Mouse (Mus musculus) heart, embryonic 12.5 days (tissue): ENCODE measurements around the gene Mon2. TPM values are rescaled to one million over a fixed set of nuclear protein-coding genes. Genes with fewer than 3 reads are reported as not detected.
A peak's percentile ranks its signal among the peaks of the same experiment; 100 is the strongest.
"Not testable (repeated sequence)": the region's sequence is repeated elsewhere in the genome, so short reads cannot be mapped to it uniquely, and the experiment has no call there.

Experiments
- ATAC-seq: fragments of 200-750 bp; cut with Nextera tagmentation; 2 replicates; pipeline ENCODE4 v1.8.0; 2017; ENCODE audit warnings: moderate TSS enrichment, moderate library complexity; ENCODE audit not compliant: insufficient number of reproducible peaks, low FRiP score
- H3K27ac ChIP-seq: fragments of 300-500 bp; sonication (generic); 2 replicates; pipeline ENCODE4 v1.5.1; 2016; ENCODE audit warnings: mild to moderate bottlenecking, moderate library complexity; ENCODE audit not compliant: poor library complexity, severe bottlenecking
- H3K27me3 ChIP-seq: fragments of 300-500 bp; sonication (generic); replicated peaks from 2 replicates; pipeline ENCODE4 v1.6.1; 2016; ENCODE audit warnings: mild to moderate bottlenecking, moderate library complexity
- H3K36me3 ChIP-seq: fragments of 300-500 bp; sonication (generic); 2 replicates; pipeline ENCODE4 v1.6.1; 2016; ENCODE audit warnings: mild to moderate bottlenecking, moderate library complexity
- H3K4me1 ChIP-seq: fragments of 300-500 bp; sonication (generic); replicated peaks from 2 replicates; pipeline ENCODE4 v1.6.1; 2016; ENCODE audit warnings: mild to moderate bottlenecking
- H3K4me2 ChIP-seq: fragments of 300-500 bp; sonication (generic); 2 replicates; pipeline ENCODE4 v1.6.1; 2016; ENCODE audit warnings: mild to moderate bottlenecking, moderate library complexity
- H3K4me3 ChIP-seq: fragments of 300-500 bp; sonication (generic); 2 replicates; pipeline ENCODE4 v1.5.1; 2016; ENCODE audit warnings: mild to moderate bottlenecking
- H3K9ac ChIP-seq: fragments of 300-500 bp; sonication (generic); 2 replicates; pipeline ENCODE4 v1.6.1; 2016; ENCODE audit warnings: mild to moderate bottlenecking, moderate library complexity
- H3K9me3 ChIP-seq: fragments of 300-500 bp; sonication (generic); replicated peaks from 2 replicates; pipeline ENCODE4 v1.6.1; 2016; ENCODE audit warnings: mild to moderate bottlenecking, moderate library complexity
- WGBS: fragments of 180-500 bp; shearing (Covaris S2); methylation state at CpG from one replicate; pipeline ENCODE4 v1.1.7; 2016; 5-methylcytosine and 5-hydroxymethylcytosine counted together
- polyA plus RNA-seq: library from polyadenylated mRNA; unstranded; fragments of >200 nt; fragmentation: Nextera tagmentation; extraction: Ambion mirVana; gene quantifications from 2 replicates; pipeline ENCODE4 v1.2.1, GENCODE M21; 2016

Gene Mon2
- polyA plus RNA-seq, 1 experiment from 2014 or later, result 35.9 TPM

DNA sequence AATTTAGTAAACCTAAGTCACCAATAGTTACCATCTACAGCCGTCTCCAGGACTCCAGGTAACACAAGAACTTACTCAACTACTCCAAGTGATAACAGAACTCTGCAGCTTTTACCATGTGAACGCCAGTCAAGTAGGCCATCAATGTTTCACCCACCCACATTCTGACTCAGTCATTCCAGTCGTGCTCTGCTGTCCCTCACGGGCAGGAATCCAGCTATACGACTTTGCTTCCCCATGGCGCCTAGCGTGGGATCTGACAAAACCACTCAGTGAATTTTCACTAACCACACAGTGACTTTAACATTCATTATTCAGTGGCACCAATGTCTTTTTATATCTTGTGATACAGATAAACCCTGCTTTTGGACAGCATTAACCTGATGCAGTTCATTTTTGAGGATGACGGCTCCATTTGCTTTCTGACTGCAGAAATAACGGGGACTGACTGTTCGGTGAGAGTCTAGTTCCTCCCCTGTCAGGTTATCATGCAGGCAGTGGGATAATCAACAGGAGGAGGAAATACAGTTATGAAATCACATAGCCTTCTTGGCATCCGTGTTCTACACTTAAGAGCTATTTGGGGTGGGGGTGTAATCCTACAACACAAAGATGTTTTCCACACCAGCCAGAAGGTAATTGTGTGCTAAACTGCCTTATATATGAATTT is 93.3 kb downstream of the Mon2 start:
- no peak for ATAC-seq
- H3K4me2 ChIP-seq, result peak overlapping the region; percentile 79
- peaks cover 24% of the 10 kb centered on the region for H3K4me1 ChIP-seq
- H3K9me3 ChIP-seq, result peaks cover 3% of the 10 kb centered on the region; the same call in 1 of the 2 replicates
- peaks cover 30% of the 10 kb centered on the region for H3K36me3 ChIP-seq
- H3K9ac ChIP-seq, result peak overlapping the region; percentile 22; the same call in 1 of the 2 replicates
- no peaks in the 10 kb centered on the region for H3K27me3 ChIP-seq
- 47% methylated on average over 11 of the region's 11 CpGs for WGBS
- peak overlapping the region; percentile 35 for H3K27ac ChIP-seq
- H3K4me3 ChIP-seq, result peak overlapping the region; percentile 100

DNA sequence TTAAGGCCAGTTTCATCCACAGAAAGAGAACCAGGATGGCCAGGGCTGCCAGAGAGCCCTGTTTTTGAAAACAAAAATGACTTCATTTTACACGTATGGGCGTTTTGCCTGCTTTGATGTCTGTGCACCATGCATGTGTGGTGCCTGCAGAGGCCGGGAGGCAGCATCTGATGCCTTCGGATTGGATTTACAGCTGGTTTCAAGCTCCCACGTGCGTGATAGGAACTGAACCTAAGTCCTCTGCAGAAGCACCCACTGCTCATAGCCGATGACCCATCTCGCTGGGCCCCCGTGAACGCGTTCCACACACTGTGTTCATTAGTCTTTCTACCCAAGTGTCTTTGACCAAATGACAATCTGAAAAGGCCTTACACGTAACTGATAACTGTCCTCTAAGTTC is 96.2 kb downstream of the Mon2 start:
- Histone ChIP-seq H3K4me3 (no peak overlapping the region), H3K9ac (no peak overlapping the region), H3K27ac (no peak overlapping the region)

DNA sequence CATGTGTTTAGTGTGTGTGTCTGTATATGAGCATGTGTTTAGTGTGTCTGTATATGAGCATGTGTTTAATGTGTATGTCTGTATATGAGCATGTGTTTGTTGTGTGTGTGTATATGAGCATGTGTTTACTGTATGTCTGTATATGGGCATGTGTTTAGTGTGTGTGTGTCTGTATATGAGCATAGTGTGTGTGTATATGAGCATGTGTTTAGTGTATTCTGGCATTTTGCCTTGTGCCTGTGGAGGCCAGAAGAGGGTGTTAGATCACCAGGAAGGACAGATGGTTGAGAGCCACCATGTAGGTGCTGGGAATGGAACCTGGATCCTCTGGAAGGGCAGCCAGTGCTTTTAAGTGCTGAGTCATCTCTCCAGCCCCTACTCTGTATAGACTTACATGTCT is 96.9 kb downstream of the Mon2 start:
- no peak for ATAC-seq
- Histone ChIP-seq H3K36me3 (peaks cover 30% of the 10 kb centered on the region), H3K27me3 (no peaks in the 10 kb centered on the region), H3K4me3 (no peak overlapping the region), H3K27ac (no peak overlapping the region), H3K9me3 (peaks cover 3% of the 10 kb centered on the region; the same call in 1 of the 2 replicates), H3K4me2 (no peak overlapping the region), H3K9ac (no peak overlapping the region), H3K4me1 (peaks cover 13% of the 10 kb centered on the region)

More for the DNA sequence above, 96.2 kb downstream of the Mon2 start:
- Histone ChIP-seq H3K4me1 (peaks cover 13% of the 10 kb centered on the region), H3K36me3 (peaks cover 30% of the 10 kb centered on the region), H3K27me3 (no peaks in the 10 kb centered on the region), H3K9me3 (peaks cover 3% of the 10 kb centered on the region; the same call in 1 of the 2 replicates), H3K4me2 (no peak overlapping the region)
- no peak for ATAC-seq
- 94% methylated on average over 12 of the region's 12 CpGs for WGBS

DNA sequence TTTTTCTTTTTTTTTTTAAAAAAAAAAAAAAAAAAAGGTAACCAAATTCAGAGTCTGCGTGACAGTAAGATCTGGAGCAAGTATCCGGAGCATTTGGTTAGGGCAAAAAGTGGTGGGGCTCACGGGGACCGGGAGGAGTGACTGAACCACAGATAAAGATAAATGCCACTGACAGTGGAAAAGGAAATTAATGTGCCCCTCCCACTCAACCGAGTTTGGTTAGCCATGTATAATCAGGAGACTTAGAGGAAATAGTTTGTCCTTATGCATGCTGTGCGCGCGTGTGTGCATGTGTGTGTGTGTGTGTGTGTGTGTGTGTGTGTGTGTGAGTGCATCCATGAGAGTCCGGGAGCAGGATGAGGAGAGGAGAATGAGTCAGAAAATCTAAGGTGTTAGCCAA is 100.3 kb downstream of the Mon2 start:
- peaks cover 21% of the 10 kb centered on the region for H3K36me3 ChIP-seq
- no peaks in the 10 kb centered on the region for H3K27me3 ChIP-seq
- 70% methylated on average over 9 of the region's 9 CpGs for WGBS
- H3K4me3 ChIP-seq, result no peak overlapping the region
- no peak overlapping the region for H3K27ac ChIP-seq
- no peak overlapping the region for H3K9ac ChIP-seq
- no peaks in the 10 kb centered on the region for H3K4me1 ChIP-seq
- peaks cover 3% of the 10 kb centered on the region; the same call in 1 of the 2 replicates for H3K9me3 ChIP-seq
- no peak overlapping the region for H3K4me2 ChIP-seq
- ATAC-seq, result no peak

DNA sequence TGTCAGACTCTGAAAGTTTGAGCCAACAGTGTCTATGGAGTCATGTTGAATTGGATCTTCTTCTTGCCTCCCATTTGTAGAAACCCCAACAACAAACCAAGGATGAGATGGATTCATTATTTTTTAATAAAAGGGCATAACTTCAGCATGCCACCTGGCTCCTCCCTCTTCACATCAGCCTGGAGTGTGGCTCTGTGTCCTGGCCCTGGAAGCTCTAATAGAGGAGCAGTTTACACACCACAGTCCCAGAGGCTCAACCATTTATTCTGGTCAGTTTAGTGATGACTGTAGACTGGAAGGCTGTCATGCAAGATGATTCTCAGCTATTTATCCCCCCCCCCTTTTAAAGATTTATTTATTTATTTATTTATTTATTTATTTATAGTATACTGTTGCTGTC is 103.1 kb downstream of the Mon2 start:
- Histone ChIP-seq H3K9ac (no peak overlapping the region), H3K27me3 (no peaks in the 10 kb centered on the region), H3K9me3 (no peaks in the 10 kb centered on the region), H3K4me2 (no peak overlapping the region), H3K4me3 (no peak overlapping the region), H3K4me1 (no peaks in the 10 kb centered on the region), H3K27ac (no peak overlapping the region), H3K36me3 (no peaks in the 10 kb centered on the region)
- peak; percentile 39; the same call in 1 of the 2 replicates for ATAC-seq

DNA sequence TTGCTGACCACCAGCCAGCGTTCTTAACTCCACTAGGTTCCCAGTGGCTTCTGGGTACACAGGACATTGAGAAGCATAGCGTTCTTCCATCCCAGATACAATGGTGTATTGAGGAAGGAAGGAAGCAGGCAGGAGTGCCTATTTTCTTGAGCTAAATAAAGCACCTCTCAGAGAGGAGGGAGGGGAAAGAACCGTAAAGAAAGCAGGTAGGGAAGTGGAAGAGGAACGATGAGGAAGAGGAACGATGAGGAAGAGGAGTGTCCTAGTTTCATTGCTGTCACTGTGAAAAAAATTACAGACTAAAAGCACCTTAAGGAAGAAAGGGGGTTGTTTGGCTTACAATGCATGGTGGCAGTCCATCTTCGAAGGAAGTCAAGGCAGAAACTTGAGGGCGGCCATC is 106.1 kb downstream of the Mon2 start:
- ATAC-seq, result no peak
- Histone ChIP-seq H3K9me3 (no peaks in the 10 kb centered on the region), H3K36me3 (no peaks in the 10 kb centered on the region), H3K4me1 (peaks cover 7% of the 10 kb centered on the region; the same call in 1 of the 2 replicates), H3K4me2 (no peak overlapping the region), H3K27me3 (no peaks in the 10 kb centered on the region), H3K9ac (no peak overlapping the region), H3K4me3 (no peak overlapping the region), H3K27ac (no peak overlapping the region)
- 80% methylated on average over 7 of the region's 7 CpGs for WGBS

DNA sequence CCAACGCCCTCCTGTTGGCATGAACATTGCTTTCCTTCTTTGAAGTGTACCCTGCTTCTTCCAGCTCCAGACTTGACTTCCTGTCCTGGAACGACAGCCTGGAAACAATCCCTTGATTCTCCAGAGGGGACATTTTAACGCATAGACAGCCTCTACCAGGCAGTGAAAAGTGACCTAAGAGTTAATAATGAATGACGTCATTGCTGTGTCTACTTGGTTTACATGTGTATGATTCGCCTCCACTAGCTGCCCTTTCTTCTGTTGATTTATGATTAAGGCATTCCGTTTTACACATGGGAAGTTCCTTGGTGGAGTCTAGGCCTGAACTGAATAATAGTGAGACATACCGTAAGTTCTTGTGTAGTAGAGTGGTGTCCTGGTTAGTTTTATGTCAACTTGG is 109.9 kb downstream of the Mon2 start:
- Histone ChIP-seq H3K4me3 (no peak overlapping the region), H3K9ac (no peak overlapping the region), H3K4me1 (peaks cover 22% of the 10 kb centered on the region), H3K27ac (no peak overlapping the region), H3K4me2 (no peak overlapping the region), H3K36me3 (no peaks in the 10 kb centered on the region), H3K27me3 (peaks cover 3% of the 10 kb centered on the region; the same call in 1 of the 2 replicates), H3K9me3 (peaks cover 4% of the 10 kb centered on the region; the same call in 1 of the 2 replicates)
- WGBS, result 59% methylated on average over 7 of the region's 7 CpGs
- ATAC-seq, result no peak

DNA sequence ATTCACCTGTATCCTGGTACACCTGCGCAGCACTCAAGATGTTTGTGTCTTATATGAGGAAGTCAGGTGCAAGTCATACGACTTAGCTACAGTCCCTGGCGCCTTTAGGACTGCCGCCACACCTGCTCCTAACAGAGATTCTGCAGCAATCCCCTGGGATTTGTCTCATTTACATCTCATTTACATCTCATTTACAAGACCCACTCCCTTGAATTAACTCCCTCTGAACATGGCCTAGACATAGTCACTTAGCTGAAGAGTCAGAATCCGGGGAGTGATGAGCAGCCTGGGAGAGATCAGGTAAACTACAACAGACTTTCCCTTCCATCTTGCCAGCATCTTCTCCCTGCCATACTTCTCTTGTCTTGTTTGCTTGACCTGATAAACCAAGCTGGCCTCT is 110.7 kb downstream of the Mon2 start:
- H3K36me3 ChIP-seq, H3K4me3 ChIP-seq, H3K9me3 ChIP-seq, H3K4me2 ChIP-seq, H3K27ac ChIP-seq, H3K27me3 ChIP-seq, ATAC-seq, H3K9ac ChIP-seq: not testable (repeated sequence)
- 85% methylated on average over 5 of the region's 5 CpGs for WGBS
- H3K4me1 ChIP-seq, result peaks cover 29% of the 10 kb centered on the region

DNA sequence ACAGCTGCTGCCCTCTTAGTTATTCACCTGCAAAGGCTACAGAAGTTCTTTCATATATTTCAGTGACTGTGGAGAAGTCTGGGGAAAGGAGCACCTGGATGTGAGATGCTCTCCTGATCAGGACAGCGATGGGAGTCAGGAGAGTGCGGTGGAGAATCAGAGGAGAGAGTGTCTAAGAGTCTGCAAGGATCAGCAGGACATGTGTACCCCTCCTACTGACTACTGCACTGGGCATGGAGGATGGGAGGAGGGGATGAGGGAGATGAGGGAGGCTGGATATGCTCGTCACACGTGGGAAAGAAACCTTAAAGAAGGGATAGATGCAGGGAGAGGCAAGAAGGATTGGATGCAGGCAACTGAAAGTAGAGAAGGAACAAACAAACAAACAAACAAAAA is 112.1 kb downstream of the Mon2 start:
- no peak for ATAC-seq
- Histone ChIP-seq H3K36me3 (no peaks in the 10 kb centered on the region), H3K4me2 (peak overlapping the region; percentile 75), H3K9me3 (peaks cover 8% of the 10 kb centered on the region), H3K4me1 (peaks cover 32% of the 10 kb centered on the region), H3K27ac (no peak overlapping the region), H3K9ac (0 out of 2 replicates have a peak overlapping the region, but pooled peaks have one; percentile 60), H3K4me3 (peak overlapping the region; percentile 42; the same call in 1 of the 2 replicates), H3K27me3 (peaks cover 3% of the 10 kb centered on the region; the same call in 1 of the 2 replicates)
- 26% methylated on average over 4 of the region's 4 CpGs for WGBS

DNA sequence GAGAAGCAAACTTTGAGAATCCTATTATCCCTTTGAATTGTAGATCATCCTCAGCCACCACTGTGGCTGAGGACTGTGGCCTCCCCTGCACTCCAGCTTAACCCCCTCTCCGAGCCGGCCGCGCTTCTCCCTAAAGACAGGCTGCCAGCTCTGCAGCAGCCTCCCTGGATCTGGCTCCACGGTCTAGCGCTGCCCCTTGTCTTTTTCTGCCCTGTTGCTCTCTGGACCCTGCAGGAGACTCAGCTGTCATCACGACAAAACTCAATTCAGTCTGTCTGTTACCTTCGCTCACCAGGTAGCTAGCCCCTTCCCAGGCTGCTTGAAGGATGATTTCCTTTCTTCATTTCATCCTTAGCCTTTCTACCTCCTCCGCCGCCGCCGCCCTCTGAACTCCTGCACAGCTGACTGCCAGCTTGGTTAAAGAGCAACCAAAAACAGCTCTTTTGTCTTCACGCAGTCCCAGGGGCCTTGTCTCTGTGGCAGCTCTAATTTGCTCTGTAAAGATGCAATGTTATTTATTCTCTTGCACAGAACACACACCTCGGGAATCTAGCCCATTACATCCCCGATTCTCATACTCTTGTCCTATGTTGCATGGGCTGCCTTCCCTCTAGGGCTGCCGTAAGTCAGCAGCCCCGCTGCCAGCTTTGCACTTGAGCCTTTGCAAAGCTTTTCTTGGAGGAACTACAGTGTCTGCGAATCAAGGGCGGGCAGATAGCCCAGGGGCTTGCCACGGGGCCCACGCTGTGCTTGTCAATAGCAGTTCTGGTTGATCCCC is 112.7 kb downstream of the Mon2 start:
- H3K9me3 ChIP-seq, result peaks cover 8% of the 10 kb centered on the region
- peak overlapping the region; percentile 60; the same call in 1 of the 2 replicates for H3K9ac ChIP-seq
- H3K4me1 ChIP-seq, result peaks cover 32% of the 10 kb centered on the region
- no peak overlapping the region for H3K27ac ChIP-seq
- ATAC-seq, result no peak
- H3K27me3 ChIP-seq, result peaks cover 3% of the 10 kb centered on the region; the same call in 1 of the 2 replicates
- no peaks in the 10 kb centered on the region for H3K36me3 ChIP-seq
- 6% methylated on average over 21 of the region's 21 CpGs for WGBS
- H3K4me3 ChIP-seq, result peak overlapping the region; percentile 42
- H3K4me2 ChIP-seq, result peak overlapping the region; percentile 75

DNA sequence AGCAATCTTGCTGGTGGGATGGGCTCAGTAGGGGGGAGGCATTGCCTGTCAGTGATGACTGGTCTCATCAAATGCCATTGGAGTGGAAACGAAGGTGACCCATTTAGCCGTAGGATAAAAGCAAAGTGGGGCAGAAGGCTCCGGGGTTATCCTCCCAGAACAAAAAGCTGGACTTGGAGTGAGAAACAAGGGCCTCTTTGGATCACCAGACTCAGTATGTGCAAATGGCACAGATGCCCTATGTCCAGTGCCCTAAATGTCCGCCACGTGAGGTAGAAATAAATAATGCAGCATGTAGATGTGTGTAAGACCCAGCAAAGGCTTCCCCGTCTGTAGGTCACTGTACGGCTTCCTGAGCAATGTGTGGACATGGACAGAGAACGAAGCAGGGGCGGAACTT is 113.7 kb downstream of the Mon2 start:
- Histone ChIP-seq H3K9me3 (peaks cover 8% of the 10 kb centered on the region), H3K4me2 (no peak overlapping the region), H3K27me3 (peaks cover 3% of the 10 kb centered on the region; the same call in 1 of the 2 replicates), H3K9ac (no peak overlapping the region), H3K4me3 (no peak overlapping the region), H3K36me3 (no peaks in the 10 kb centered on the region), H3K4me1 (peaks cover 32% of the 10 kb centered on the region), H3K27ac (no peak overlapping the region)
- no peak for ATAC-seq
- WGBS, result 72% methylated on average over 9 of the region's 9 CpGs
